Mouse (Mus musculus) midbrain, embryonic 16.5 days (tissue): ENCODE data around the gene Itpr1. TPM values are rescaled to one million over a fixed set of nuclear protein-coding genes. Genes with fewer than 3 reads are reported as not detected.

Source experiments
- ATAC-seq: fragments of 200-750 bp; cut with Nextera tagmentation; 2 replicates; pipeline ENCODE4 v1.8.0; 2017; ENCODE audit warnings: moderate TSS enrichment
- H3K27ac ChIP-seq: fragments of 300-500 bp; sonication (generic); 2 replicates; pipeline ENCODE4 v1.5.1; 2014; ENCODE audit warnings: mild to moderate bottlenecking, low read length, mixed read lengths
- H3K27me3 ChIP-seq: fragments of 300-500 bp; sonication (generic); 2 replicates; pipeline ENCODE4 v1.6.1; 2014; ENCODE audit warnings: low read depth, low read length, mixed read lengths; ENCODE audit not compliant: control insufficient read depth, insufficient read depth
- H3K36me3 ChIP-seq: fragments of 300-500 bp; sonication (generic); 2 replicates; pipeline ENCODE4 v1.6.1; 2014; ENCODE audit warnings: mild to moderate bottlenecking, low read length, moderate library complexity, mixed read lengths; ENCODE audit not compliant: control insufficient read depth, insufficient read depth
- H3K4me1 ChIP-seq: fragments of 300-500 bp; sonication (generic); 2 replicates; pipeline ENCODE4 v1.6.1; 2014; ENCODE audit warnings: mild to moderate bottlenecking, low read length, mixed read lengths; ENCODE audit not compliant: control insufficient read depth, insufficient read depth
- H3K4me2 ChIP-seq: fragments of 300-500 bp; sonication (generic); 2 replicates; pipeline ENCODE4 v1.6.1; 2014; ENCODE audit warnings: mild to moderate bottlenecking, low read length, mixed read lengths
- H3K4me3 ChIP-seq: fragments of 300-500 bp; sonication (generic); 2 replicates; pipeline ENCODE4 v1.5.1; 2014; ENCODE audit warnings: low read depth, mild to moderate bottlenecking, low read length, moderate library complexity, mixed read lengths
- H3K9ac ChIP-seq: fragments of 300-500 bp; sonication (generic); 2 replicates; pipeline ENCODE4 v1.6.1; 2014; ENCODE audit warnings: low read depth, low read length, mixed read lengths
- H3K9me3 ChIP-seq: fragments of 300-500 bp; sonication (generic); replicated peaks from 2 replicates; pipeline ENCODE4 v1.6.1; 2014; ENCODE audit warnings: mild to moderate bottlenecking, low read length, mixed read lengths; ENCODE audit not compliant: control insufficient read depth, poor library complexity, severe bottlenecking
- WGBS: fragments of 180-500 bp; shearing (Covaris S2); extraction: QIAGEN DNeasy Blood & Tissue Kit; methylation state at CpG from one replicate; pipeline ENCODE4 v1.1.7; 2014; 5-methylcytosine and 5-hydroxymethylcytosine counted together
- polyA plus RNA-seq: library from polyadenylated mRNA; unstranded; fragments of >200 nt; fragmentation: Nextera tagmentation; extraction: Ambion mirVana; gene quantifications from 2 replicates; pipeline ENCODE4 v1.2.1, GENCODE M21; 2015

Itpr1 gene
- polyA plus RNA-seq, 1 experiment from 2014 or later, result 4.2 TPM

- Histone ChIP-seq H3K27me3 (no peaks in the 10 kb centered on the region), H3K4me3 (no peak overlapping the region), H3K36me3 (no peaks in the 10 kb centered on the region), H3K4me1 (no peaks in the 10 kb centered on the region), H3K9me3 (no peaks in the 10 kb centered on the region), H3K27ac (no peak overlapping the region), H3K9ac (no peak overlapping the region), H3K4me2 (no peak overlapping the region)
- 58% methylated on average over 10 of the region's 10 CpGs for WGBS
- ATAC-seq, result no peak
Observed at GRCm38 (mm10) chr6:108274364-108275084, 61.6 kb downstream of the Itpr1 start.

GRCm38 (mm10) chr6:108276880-108277507 lies 64.1 kb downstream of the Itpr1 start:
- Histone ChIP-seq H3K9me3 (no peaks in the 10 kb centered on the region), H3K9ac (no peak overlapping the region), H3K36me3 (no peaks in the 10 kb centered on the region), H3K4me2 (no peak overlapping the region), H3K4me1 (no peaks in the 10 kb centered on the region), H3K4me3 (no peak overlapping the region), H3K27me3 (no peaks in the 10 kb centered on the region), H3K27ac (no peak overlapping the region)
- 89% methylated on average over 12 of the region's 12 CpGs for WGBS
- ATAC-seq, result no peak

GRCm38 (mm10) chr6:108277622-108278396 lies 64.9 kb downstream of the Itpr1 start:
- H3K27me3 ChIP-seq, result no peaks in the 10 kb centered on the region
- no peak overlapping the region for H3K27ac ChIP-seq
- no peak overlapping the region for H3K4me2 ChIP-seq
- ATAC-seq, result no peak
- H3K36me3 ChIP-seq, result no peaks in the 10 kb centered on the region
- H3K4me3 ChIP-seq, result no peak overlapping the region
- H3K9me3 ChIP-seq, result no peaks in the 10 kb centered on the region
- no peak overlapping the region for H3K9ac ChIP-seq
- no peaks in the 10 kb centered on the region for H3K4me1 ChIP-seq
- WGBS, result 86% methylated on average over 12 of the region's 12 CpGs

GRCm38 (mm10) chr6:108278826-108279630 lies 66.1 kb downstream of the Itpr1 start:
- H3K27me3 ChIP-seq, result no peaks in the 10 kb centered on the region
- H3K4me2 ChIP-seq, result no peak overlapping the region
- H3K4me1 ChIP-seq, result no peaks in the 10 kb centered on the region
- no peaks in the 10 kb centered on the region for H3K9me3 ChIP-seq
- ATAC-seq, result no peak
- no peak overlapping the region for H3K27ac ChIP-seq
- WGBS, result 96% methylated on average over 11 of the region's 11 CpGs
- H3K4me3 ChIP-seq, result no peak overlapping the region
- no peak overlapping the region for H3K9ac ChIP-seq
- no peaks in the 10 kb centered on the region for H3K36me3 ChIP-seq

- WGBS, result 96% methylated on average over 4 of the region's 4 CpGs
- Histone ChIP-seq H3K9ac (no peak overlapping the region), H3K4me2 (no peak overlapping the region), H3K36me3 (no peaks in the 10 kb centered on the region), H3K27me3 (no peaks in the 10 kb centered on the region), H3K4me3 (no peak overlapping the region), H3K27ac (no peak overlapping the region), H3K4me1 (no peaks in the 10 kb centered on the region), H3K9me3 (no peaks in the 10 kb centered on the region)
- no peak for ATAC-seq
Observed at GRCm38 (mm10) chr6:108282131-108282530, 69.2 kb downstream of the Itpr1 start.

GRCm38 (mm10) chr6:108282621-108283020 lies 69.7 kb downstream of the Itpr1 start:
- no peaks in the 10 kb centered on the region for H3K9me3 ChIP-seq
- 89% methylated on average over 3 of the region's 3 CpGs for WGBS
- no peaks in the 10 kb centered on the region for H3K4me1 ChIP-seq
- no peaks in the 10 kb centered on the region for H3K36me3 ChIP-seq
- no peak overlapping the region for H3K27ac ChIP-seq
- no peak for ATAC-seq
- H3K4me2 ChIP-seq, result no peak overlapping the region
- H3K4me3 ChIP-seq, result no peak overlapping the region
- H3K27me3 ChIP-seq, result no peaks in the 10 kb centered on the region
- H3K9ac ChIP-seq, result no peak overlapping the region

- H3K9ac ChIP-seq, result no peak overlapping the region
- no peak overlapping the region for H3K27ac ChIP-seq
- H3K4me2 ChIP-seq, result no peak overlapping the region
- H3K4me3 ChIP-seq, result no peak overlapping the region
- H3K36me3 ChIP-seq, result no peaks in the 10 kb centered on the region
- no peaks in the 10 kb centered on the region for H3K9me3 ChIP-seq
- no peak for ATAC-seq
- H3K4me1 ChIP-seq, result no peaks in the 10 kb centered on the region
- no peaks in the 10 kb centered on the region for H3K27me3 ChIP-seq
- WGBS, result 92% methylated on average over 3 of the region's 3 CpGs
Observed at GRCm38 (mm10) chr6:108284688-108285087, 71.8 kb downstream of the Itpr1 start.

GRCm38 (mm10) chr6:108288979-108289378 lies 76.1 kb downstream of the Itpr1 start:
- no peak overlapping the region for H3K4me2 ChIP-seq
- no peak overlapping the region for H3K27ac ChIP-seq
- no peak overlapping the region for H3K4me3 ChIP-seq
- H3K9me3 ChIP-seq, result no peaks in the 10 kb centered on the region
- no peak overlapping the region for H3K9ac ChIP-seq
- no peaks in the 10 kb centered on the region for H3K4me1 ChIP-seq
- no peaks in the 10 kb centered on the region for H3K36me3 ChIP-seq
- WGBS, result 59% methylated on average over 3 of the region's 3 CpGs
- H3K27me3 ChIP-seq, result no peaks in the 10 kb centered on the region
- no peak for ATAC-seq
